Mouse (Mus musculus) liver, embryonic 14.5 days (tissue): ENCODE measurements at regions not wholly inside any gene's neighbourhood (a gene's known extent, or its start where the extent isn't known, plus 50 kb on each side); places are given as distances from the start of the nearest gene placed in this dataset.
A peak's percentile ranks its signal among the peaks of the same experiment; 100 is the strongest.

ENCODE experiments used
- ATAC-seq: fragments of 200-750 bp; cut with Nextera tagmentation; 2 replicates; pipeline ENCODE4 v1.8.0; 2017; ENCODE audit warnings: moderate number of reproducible peaks, mild to moderate bottlenecking, moderate library complexity; ENCODE audit not compliant: insufficient read depth
- DNase-seq, 3 experiments: peaks; one replicate each; pipeline ENCODE4 v3.0.0-alpha.2; 2012 to 2013; ENCODE audit warnings: low read depth in 3 of 3, low spot score in 3 of 3
- H3K27ac ChIP-seq: fragments of 300-500 bp; sonication (generic); 2 replicates; pipeline ENCODE4 v1.5.1; 2014; ENCODE audit warnings: moderate library complexity, mild to moderate bottlenecking, control low read depth, inconsistent platforms
- H3K27me3 ChIP-seq: fragments of 300-500 bp; sonication (generic); 2 replicates; pipeline ENCODE4 v1.6.1; 2014; ENCODE audit warnings: mild to moderate bottlenecking, low read length, moderate library complexity; ENCODE audit not compliant: control insufficient read depth, insufficient read depth
- H3K36me3 ChIP-seq: fragments of 300-500 bp; sonication (generic); replicated peaks from 2 replicates; pipeline ENCODE4 v1.6.1; 2014; ENCODE audit warnings: low read depth; ENCODE audit not compliant: control insufficient read depth, insufficient read depth
- H3K4me1 ChIP-seq, 2 experiments: fragments of 200-500 bp in 1 of 2; fragments of 300-500 bp in 1 of 2; sonication (generic) in 1 of 2; replicated peaks; 2 replicates each; pipeline ENCODE4 v1.6.1; 2012 to 2014; ENCODE audit warnings: antibody characterized with exemption in 1 of 2, inconsistent platforms in 1 of 2, low read length in 1 of 2; ENCODE audit not compliant: control insufficient read depth in 2 of 2, insufficient read depth in 2 of 2
- H3K4me2 ChIP-seq: fragments of 300-500 bp; sonication (generic); 2 replicates; pipeline ENCODE4 v1.6.1; 2014; ENCODE audit warnings: low read depth, mild to moderate bottlenecking, control low read depth, moderate library complexity
- H3K4me3 ChIP-seq, 2 experiments: fragments of 200-500 bp in 1 of 2; fragments of 300-500 bp in 1 of 2; sonication (generic) in 1 of 2; 2 replicates each; pipeline ENCODE4 v1.5.1; 2012 to 2014; ENCODE audit warnings: low read depth in 2 of 2, low read length in 2 of 2, mild to moderate bottlenecking in 2 of 2, control low read depth in 1 of 2, inconsistent platforms in 1 of 2, moderate library complexity in 1 of 2; ENCODE audit not compliant: insufficient read depth in 1 of 2
- H3K9ac ChIP-seq: fragments of 300-500 bp; sonication (generic); replicated peaks from 2 replicates; pipeline ENCODE4 v1.6.1; 2014; ENCODE audit warnings: mild to moderate bottlenecking, control low read depth, moderate library complexity
- H3K9me3 ChIP-seq: fragments of 300-500 bp; sonication (generic); 2 replicates; pipeline ENCODE4 v1.6.1; 2016; ENCODE audit warnings: low read length, mixed read lengths; ENCODE audit not compliant: control insufficient read depth
- CTCF ChIP-seq: IDR thresholded peaks from 2 replicates; pipeline ENCODE4 v1.5.1; 2016; ENCODE audit warnings: antibody characterized with exemption, low read depth, control low read depth
- EP300 ChIP-seq: IDR thresholded peaks from 2 replicates; pipeline ENCODE4 v1.6.1; 2016; ENCODE audit warnings: antibody characterized with exemption, low read depth
- WGBS: fragments of 180-500 bp; shearing (Covaris S2); extraction: QIAGEN DNeasy Blood & Tissue Kit; methylation state at CpG from one replicate; pipeline ENCODE4 v1.1.7; 2014; ENCODE audit not compliant: insufficient replicate concordance; 5-methylcytosine and 5-hydroxymethylcytosine counted together

GRCm38 (mm10) chr6:100062961-100063360, 224.3 kb downstream of the Rybp start:
- peak in 1 of 3 experiments; percentile 17 for DNase-seq
- Histone ChIP-seq H3K9me3 (no peaks in the 10 kb centered on the region), H3K4me3 (no peak overlapping the region), H3K27me3 (no peaks in the 10 kb centered on the region), H3K4me2 (no peak overlapping the region), H3K36me3 (no peaks in the 10 kb centered on the region), H3K4me1 (peaks cover 0 to 6% of the 10 kb centered on the region in 2 experiments; a peak in 2 of 4 replicates), H3K27ac (no peak overlapping the region), H3K9ac (no peak overlapping the region)
- TF ChIP-seq CTCF (no peak), EP300 (no peak)
- ATAC-seq = peak; percentile 42; the same call in 1 of the 2 replicates
- WGBS = 49% methylated on average over 8 of the region's 8 CpGs

GRCm38 (mm10) chr6:100059803-100060202, 227.5 kb downstream of the Rybp start:
- Histone ChIP-seq H3K4me1 (peaks cover 0 to 2% of the 10 kb centered on the region in 2 experiments; a peak in 1 of 4 replicates), H3K9ac (no peak overlapping the region), H3K4me2 (no peak overlapping the region), H3K27me3 (no peaks in the 10 kb centered on the region), H3K4me3 (no peak overlapping the region), H3K36me3 (no peaks in the 10 kb centered on the region), H3K27ac (no peak overlapping the region), H3K9me3 (no peaks in the 10 kb centered on the region)
- ATAC-seq (no peak), DNase-seq (no peak)
- TF ChIP-seq EP300 (no peak), CTCF (no peak)
- 63% methylated on average over 8 of the region's 8 CpGs for WGBS

- Histone ChIP-seq H3K27ac (no peak overlapping the region), H3K36me3 (no peaks in the 10 kb centered on the region), H3K9ac (no peak overlapping the region), H3K4me3 (no peak overlapping the region), H3K27me3 (no peaks in the 10 kb centered on the region), H3K4me2 (no peak overlapping the region), H3K9me3 (no peaks in the 10 kb centered on the region), H3K4me1 (no peaks in the 10 kb centered on the region)
- no peak for ATAC-seq
- DNase-seq = no peak
- TF ChIP-seq EP300 = no peak
- no peak for TF ChIP-seq CTCF
- WGBS = 55% methylated on average over 5 of the region's 5 CpGs
These were observed 231.3 kb downstream of the Rybp start for GRCm38 (mm10) chr6:100055980-100056379.

- TF ChIP-seq EP300 (no peak), CTCF (no peak)
- no peaks in the 10 kb centered on the region for H3K9me3 ChIP-seq
- DNase-seq = no peak
- no peak for ATAC-seq
- H3K27me3 ChIP-seq = no peaks in the 10 kb centered on the region
- H3K9ac ChIP-seq = no peak overlapping the region
- H3K4me2 ChIP-seq = no peak overlapping the region
- H3K4me3 ChIP-seq = no peak overlapping the region
- 63% methylated on average over 8 of the region's 8 CpGs for WGBS
- no peak overlapping the region for H3K27ac ChIP-seq
- no peaks in the 10 kb centered on the region for H3K36me3 ChIP-seq
- no peaks in the 10 kb centered on the region for H3K4me1 ChIP-seq
These were observed 234.1 kb downstream of the Rybp start for GRCm38 (mm10) chr6:100052955-100053795.

- ATAC-seq = no peak
- Histone ChIP-seq H3K4me3 (no peak overlapping the region), H3K27ac (no peak overlapping the region), H3K9ac (no peak overlapping the region), H3K4me1 (peaks cover 0 to 4% of the 10 kb centered on the region in 2 experiments; a peak in 2 of 4 replicates), H3K4me2 (no peak overlapping the region), H3K36me3 (no peaks in the 10 kb centered on the region), H3K9me3 (no peaks in the 10 kb centered on the region), H3K27me3 (no peaks in the 10 kb centered on the region)
- 62% methylated on average over 4 of the region's 4 CpGs for WGBS
- DNase-seq = no peak
- TF ChIP-seq CTCF (no peak), EP300 (no peak)
These were observed 234.9 kb downstream of the Rybp start for GRCm38 (mm10) chr6:100052406-100052805.
